Mouse (Mus musculus): ENCODE measurements at regions not wholly inside any gene's neighbourhood (a gene's known extent, or its start where the extent isn't known, plus 50 kb on each side); places are given as distances from the start of the nearest gene placed in this dataset.

GRCm38 (mm10) chr2:161467035-161467434 lies 358.2 kb upstream of the Chd6 start:
- TF ChIP-seq POLR2A (IDR thresholded peaks at IDR 0.05; ENCODE audit: low read depth, low read length) (no peak), CTCF (IDR thresholded peaks at IDR 0.05; ENCODE audit: extremely low read depth, insufficient read length, insufficient replicate concordance, low read depth, low read length) (no peak)

Measured in small intestine, adult 2 months (tissue).